Mouse (Mus musculus): Measurements from ENCODE around the gene Rin2. TPM values are rescaled to one million over a fixed set of nuclear protein-coding genes. Genes with fewer than 3 reads are reported as not detected.

Rin2 gene
- polyA plus RNA-seq, 1 experiment, result not detected

DNA sequence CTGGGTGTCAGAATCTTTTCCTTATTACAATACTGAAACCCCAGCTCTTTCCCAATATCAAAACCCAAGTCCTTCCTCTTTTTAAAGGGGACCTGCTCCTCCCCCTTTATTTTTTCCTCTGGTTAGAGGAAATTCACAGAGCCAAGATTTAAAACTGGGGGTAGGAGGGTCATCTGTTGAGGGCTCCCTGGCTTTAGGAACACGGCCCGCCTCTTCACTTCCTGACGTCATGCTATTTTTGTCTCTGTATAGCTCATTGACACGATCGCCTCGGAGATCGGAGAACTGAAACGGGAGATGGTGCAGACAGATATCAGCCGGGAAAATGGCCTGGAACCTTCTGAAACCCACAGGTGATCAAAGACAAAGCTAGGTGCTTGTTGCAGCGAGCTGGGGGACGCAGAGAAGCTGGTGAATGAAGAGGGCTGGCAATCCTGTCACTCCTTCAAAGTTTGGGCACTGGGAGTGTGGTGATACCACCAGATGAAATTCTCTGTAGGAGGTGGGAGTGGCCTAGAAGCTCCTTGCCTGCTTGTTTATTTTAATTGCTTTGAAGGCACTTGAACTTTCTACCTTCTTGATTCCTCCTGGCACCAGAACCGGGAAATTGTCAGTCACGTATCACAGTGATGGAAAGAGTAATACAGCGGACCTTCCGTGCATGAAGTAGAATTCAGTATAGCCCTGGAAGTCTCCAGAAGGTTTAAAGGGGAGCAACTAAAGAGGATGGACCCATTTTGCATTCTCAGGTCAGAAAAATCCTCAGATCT is 147.2 kb downstream of the Rin2 start:
- no peak for TF ChIP-seq GATA1 (IDR thresholded peaks at IDR 0.05; ENCODE audit: low read length)

DNA sequence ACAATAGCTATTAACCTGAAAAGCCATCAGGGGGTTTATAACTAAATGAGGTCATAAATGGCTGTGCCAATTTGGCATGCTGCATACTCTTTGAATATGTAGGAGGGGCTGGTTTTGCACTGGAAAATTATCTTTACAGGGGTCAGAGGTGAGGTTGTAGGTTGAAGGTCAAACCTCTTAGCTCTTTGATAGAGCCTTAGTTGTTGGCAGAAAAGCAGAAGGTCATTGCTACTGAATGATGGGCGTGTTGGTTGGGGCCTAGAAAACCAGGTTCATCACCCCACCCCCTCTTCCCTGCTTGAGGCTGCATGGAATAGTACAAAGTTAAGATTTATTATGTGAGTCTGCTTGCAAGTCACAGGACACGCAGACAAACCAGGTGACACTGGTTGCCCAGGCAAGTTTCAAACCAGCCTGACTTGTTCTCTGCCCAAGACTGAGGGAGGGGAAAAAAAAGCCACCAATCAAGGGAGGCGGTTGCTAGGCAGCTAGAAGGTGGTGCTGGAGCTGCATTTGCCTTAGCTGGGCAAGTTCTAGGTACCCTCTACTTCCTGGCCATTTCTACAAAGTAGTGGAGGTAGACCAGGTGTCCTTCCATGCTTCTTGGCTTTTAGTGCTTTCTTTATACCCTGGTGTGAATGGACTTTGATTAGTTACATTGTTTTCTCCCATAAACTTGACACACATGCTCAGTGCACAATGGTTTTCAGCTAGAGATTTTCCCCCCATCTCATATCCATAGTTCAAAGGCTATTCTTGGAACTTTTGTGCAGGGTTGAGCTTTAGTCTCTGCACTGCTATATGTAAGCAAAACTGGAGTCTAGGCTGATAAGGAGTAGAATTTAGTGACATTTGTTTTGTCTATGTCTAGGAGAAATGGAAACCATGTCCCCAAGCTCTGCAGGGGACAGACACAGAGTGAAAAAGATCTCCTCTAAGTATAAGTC is 148.0 kb downstream of the Rin2 start:
- no peak for TF ChIP-seq GATA1 (IDR thresholded peaks at IDR 0.05; ENCODE audit: low read length)

DNA sequence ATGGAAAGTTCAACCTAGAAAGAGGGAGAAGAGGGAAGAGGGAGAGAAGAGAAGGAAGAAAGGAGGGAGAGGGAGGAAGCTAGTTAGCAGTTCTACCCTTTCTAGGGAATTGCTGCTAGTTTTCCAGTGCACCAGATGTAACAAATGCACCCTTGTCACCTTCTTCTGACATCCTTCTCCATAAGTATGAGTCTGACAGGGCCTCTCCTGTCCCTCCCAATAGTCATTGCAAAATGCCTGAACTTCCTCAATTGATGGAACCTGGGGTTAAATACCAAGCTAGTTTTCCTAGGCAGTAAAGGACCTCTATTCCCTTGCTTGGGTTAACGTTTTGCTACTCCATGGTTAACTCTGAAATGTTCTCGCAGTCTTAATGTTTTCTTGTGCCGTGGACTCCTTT is 149.7 kb downstream of the Rin2 start:
- no peak for TF ChIP-seq GATA1 (IDR thresholded peaks at IDR 0.05; ENCODE audit: low read length)

DNA sequence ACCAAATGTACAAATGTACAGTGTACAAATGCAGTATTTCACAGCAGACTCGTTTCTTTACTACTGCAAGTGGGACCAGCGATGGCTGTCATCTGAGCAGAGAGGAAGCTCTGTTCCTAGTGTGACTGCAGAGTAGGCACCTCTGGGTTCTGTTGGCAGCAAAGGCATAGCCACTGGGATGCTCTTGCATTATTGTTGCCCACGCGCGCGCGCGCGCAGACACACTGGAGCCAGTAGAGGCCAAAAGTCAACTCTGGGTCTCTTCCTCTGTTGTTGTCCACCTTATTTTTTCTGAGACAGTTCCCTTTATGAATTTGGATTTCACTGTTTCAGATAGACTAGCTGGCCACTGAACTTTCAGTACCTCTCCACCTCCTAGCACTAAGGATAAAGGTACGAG is 150.2 kb downstream of the Rin2 start:
- no peak for TF ChIP-seq GATA1 (IDR thresholded peaks at IDR 0.05; ENCODE audit: low read length)

DNA sequence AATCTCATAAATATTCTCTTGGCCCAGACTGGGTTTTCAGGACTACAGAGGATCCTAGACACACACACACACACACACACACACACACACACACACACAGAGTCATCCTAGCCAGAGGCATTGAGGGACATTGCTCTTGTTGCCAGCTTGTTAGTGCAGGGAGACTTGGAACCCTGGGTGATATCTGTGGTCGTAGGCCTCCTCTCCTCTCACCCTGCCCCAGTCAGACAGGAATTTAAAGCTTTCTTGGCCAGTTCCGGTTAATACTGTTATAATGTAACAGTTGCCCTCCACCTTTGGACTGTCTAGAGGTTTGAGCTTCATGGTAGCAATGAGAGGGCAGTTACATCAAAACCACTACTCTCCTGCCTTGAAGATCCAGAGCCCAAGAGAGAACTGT is 152.9 kb downstream of the Rin2 start:
- no peak for TF ChIP-seq GATA1 (IDR thresholded peaks at IDR 0.05; ENCODE audit: low read length)

DNA sequence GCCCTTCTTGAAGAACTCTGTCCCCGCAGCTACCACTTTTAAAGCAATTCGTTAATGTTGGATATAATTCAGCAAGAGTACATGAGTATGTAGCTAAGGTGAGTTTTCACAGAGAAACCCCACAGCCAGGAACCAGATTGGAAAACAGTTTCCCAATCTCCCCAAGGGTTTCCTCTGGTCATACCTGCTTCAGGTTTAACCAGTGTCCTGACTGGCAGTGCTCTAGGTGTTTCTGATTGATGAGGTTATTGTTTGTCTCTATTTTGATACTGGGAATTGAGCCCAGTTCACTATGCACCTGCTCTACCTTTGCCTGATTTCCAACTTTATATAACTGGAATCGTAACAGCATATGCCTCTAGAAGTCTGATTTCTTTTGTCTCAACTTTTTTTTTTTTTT is 153.6 kb downstream of the Rin2 start:
- no peak for TF ChIP-seq GATA1 (IDR thresholded peaks at IDR 0.05; ENCODE audit: low read length)

DNA sequence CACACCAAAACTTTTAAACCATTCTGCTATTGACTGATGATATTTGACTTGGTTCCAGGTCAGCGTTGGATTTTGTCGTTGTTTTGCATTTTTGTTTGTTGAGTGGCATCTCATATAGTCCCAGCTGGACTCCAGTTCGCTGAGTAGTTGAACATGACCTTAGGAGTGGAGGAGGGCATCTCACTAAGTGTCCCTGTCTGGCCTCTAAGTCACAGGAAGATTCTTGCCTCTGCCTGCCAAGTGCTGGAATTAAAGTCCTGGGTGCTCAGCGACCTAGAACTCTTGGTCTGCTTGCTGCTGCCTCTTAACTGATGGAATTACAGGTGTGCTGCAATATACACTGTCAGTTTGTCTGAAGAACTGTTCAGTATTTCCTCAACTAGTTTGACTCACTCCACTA is 154.2 kb downstream of the Rin2 start:
- no peak for TF ChIP-seq GATA1 (IDR thresholded peaks at IDR 0.05; ENCODE audit: low read length)

DNA sequence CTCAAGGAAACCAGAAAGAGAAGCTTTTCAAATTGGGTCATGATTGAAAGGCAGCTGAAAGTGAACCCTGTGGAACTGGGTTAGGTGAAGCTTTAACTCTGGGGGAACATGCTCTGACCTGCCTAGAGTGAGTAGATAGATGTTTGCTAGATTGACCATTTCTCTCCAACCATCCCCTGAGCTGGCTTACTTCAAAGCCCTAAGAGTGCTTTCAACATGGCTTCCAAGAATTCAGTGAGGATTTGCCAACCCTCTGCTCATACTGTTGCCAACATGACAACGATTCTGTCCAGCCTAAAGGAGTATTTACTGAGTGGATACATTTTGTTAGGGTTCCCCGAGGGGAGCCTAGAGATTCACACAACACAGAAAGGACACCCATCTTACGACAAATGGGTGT is 155.4 kb downstream of the Rin2 start:
- TF ChIP-seq GATA1 (IDR thresholded peaks at IDR 0.05; ENCODE audit: low read length), result no peak

DNA sequence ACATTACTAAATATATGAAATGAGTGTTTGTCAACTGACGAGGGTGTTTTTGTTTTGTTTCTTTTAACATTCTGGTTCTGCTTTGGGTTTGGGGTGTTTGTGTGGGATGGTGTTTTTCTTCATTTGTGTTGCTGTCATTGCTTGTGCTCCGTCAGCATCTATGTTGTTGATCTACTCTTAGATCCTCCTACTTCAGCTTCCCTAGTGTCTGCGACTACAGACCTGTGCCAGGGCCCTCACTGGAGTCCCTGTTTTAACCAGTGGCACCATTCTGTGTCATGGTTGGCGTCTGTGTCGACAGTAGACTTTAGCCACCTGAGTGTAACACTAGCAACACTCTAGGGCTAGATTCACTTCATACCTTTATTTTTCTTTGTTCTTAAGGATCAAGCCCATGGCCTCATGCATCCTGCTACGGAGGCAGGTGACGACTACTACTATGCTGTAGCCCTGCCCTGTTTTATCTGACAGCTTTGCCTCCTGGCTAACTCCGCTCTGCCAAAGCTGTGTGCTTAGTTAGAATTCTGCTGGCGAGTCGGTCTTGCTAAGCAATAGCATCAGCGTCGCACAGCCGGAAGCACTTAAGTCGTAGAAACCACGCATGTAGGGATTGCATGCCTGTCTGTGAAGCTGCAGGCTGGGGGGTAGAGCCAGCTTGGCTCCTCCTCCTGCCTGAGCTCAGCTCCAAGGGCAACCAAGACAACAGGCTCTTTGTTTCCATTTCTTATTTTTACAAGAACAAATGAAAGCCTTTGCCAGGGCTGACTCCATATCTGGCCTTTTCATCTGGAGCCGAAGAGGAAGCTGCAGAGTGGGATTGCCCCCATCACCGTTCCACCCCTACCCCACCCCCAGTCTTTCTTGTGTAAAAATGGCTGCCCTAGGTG is 157.2 kb downstream of the Rin2 start:
- no peak for TF ChIP-seq GATA1 (IDR thresholded peaks at IDR 0.05; ENCODE audit: low read length)

DNA sequence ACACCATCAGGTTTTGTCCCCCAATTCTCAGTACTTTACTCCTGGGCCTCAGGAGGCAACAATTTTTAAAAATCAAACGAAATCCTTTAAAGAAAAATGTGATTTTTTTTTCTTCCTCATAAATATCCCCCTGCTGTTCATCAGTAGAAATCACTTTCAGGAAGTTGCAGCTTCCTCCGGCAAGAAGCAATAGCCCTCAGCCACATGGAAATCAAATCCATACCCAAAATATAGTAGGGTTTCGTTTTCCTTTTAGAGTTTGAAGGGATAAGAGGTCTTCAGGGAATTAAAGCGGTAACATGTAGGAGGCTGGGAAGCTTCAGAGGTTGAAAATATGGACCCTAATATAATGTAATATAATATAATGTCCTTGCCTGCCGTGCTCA is 157.8 kb downstream of the Rin2 start:
- TF ChIP-seq GATA1 (IDR thresholded peaks at IDR 0.05; ENCODE audit: low read length), result no peak

DNA sequence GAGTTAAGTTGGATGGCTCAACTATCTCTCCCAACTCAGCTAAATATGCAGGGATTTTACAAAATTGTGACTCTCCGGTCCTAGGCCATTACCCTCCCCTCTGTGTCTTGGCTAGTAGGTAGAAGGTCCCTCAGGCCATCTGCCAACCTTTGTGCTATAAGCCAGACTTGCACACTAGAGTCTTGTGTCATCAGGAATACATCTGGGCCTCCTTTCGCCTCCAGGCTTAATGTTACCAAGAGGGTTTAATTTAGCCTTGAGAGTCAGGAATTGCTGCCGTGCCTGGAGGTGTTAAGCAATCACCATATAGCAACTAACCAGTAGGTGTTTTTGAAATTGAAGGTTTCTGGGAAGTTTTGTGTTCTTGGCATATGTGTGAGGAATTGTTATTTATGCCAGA is 158.3 kb downstream of the Rin2 start:
- TF ChIP-seq GATA1 (IDR thresholded peaks at IDR 0.05; ENCODE audit: low read length), result no peak

DNA sequence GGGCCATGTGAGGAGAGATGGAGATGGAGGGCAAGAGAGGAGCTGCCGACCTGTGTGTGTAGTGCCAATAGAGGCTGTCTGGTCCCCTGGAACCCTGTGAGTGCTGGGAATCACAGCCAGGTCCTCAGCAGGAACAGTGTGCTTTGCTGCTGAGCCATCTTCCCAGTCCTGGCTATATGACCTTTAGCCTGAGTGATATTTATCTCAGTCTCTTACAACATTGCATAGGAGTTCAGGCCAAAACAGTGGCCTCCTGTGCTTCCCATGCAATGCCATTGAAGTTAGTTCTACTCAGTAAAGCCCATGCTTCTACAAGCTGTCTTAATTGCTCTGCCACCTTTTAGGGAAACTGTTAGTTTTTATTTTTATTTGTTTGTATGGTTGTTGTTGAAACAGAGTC is 160.9 kb downstream of the Rin2 start:
- no peak for TF ChIP-seq GATA1 (IDR thresholded peaks at IDR 0.05; ENCODE audit: low read length)

DNA sequence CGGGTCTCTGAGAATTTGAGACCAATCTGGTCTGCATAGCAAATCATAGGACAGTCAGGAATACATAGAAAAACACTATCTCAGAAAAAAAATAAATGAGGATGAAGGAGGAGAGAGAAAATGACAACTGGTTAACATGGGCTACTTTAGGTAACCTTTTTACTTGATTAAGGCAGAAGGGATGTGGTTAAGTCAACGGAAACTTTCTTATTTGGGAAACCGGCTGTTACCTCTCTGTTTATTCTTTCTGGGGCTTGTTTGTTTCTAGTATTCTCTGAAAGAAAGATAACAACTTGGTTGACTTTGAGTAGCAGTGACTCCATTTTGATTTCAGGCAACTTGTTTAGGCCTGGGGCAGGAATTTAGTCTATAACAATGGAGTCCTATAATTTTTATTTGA is 163.7 kb downstream of the Rin2 start:
- TF ChIP-seq GATA1 (IDR thresholded peaks at IDR 0.05; ENCODE audit: low read length), result no peak

DNA sequence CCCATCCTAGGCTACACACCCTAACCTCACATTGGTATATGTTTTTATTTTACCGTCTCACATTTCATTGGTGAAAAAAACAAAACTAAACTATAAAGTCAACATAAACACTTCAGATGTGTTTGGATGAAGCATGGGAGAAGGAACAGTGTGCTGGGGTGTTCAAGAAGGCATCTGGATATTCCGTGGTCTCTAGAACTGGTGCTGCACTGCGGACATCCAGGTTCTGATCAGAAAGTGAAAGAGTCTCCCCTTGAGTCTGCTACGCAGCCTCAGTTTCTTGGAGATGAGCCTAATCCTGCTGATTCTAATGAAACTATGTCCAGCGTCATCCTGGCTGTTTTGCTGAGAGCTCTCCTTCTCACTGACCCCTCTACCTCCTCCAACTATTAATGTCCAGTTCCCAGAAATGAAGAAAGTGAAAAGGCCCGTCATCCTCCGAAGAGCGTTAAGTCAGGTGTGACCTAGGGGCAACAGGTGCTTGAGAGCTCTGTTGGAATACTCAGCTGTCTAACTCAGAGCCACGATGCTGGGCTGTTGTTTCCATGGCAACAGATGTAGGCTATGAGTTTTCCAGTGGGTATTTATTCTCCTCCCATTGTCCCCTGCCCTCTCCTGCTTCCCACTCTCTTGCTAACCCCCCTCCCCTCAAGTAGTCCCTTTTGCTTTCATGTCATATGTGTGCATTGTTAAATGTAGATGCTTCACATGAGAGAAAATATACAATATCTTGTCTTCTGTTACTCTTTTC is 164.7 kb downstream of the Rin2 start:
- TF ChIP-seq GATA1 (IDR thresholded peaks at IDR 0.05; ENCODE audit: low read length), result no peak

DNA sequence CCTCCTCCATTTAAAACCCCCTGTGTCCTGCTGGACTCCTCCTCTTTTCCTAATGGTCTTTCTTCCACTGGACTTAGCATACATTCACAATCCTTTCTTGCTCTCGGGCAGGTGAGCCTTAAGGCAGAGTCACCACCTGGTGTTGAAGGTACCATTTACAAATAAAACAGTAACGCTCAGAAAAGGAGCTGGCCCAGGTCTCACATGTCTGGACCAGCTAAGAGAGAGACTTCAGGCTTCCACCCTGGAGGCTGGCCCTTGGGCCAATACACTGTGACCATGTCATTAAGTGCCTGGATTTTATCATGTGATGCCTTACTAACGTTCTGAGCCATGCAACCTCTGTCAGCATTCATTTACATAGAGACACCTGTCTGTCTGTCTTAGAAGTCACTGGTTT is 165.3 kb downstream of the Rin2 start:
- TF ChIP-seq GATA1 (IDR thresholded peaks at IDR 0.05; ENCODE audit: low read length), result no peak
